Mouse (Mus musculus) neural tube, embryonic 12.5 days (tissue): Measurements from ENCODE around the gene Lrrc25. TPM values are rescaled to one million over a fixed set of nuclear protein-coding genes. Genes with fewer than 3 reads are reported as not detected.
A peak's percentile ranks its signal among the peaks of the same experiment; 100 is the strongest.

Source experiments
- ATAC-seq: fragments of 200-750 bp; cut with Nextera tagmentation; 2 replicates; pipeline ENCODE4 v1.8.0; 2017; ENCODE audit warnings: low read depth, mild to moderate bottlenecking, moderate TSS enrichment, moderate library complexity; ENCODE audit not compliant: low FRiP score
- H3K27ac ChIP-seq: fragments of 300-500 bp; sonication (generic); 2 replicates; pipeline ENCODE4 v1.5.1; 2016
- H3K27me3 ChIP-seq: fragments of 300-500 bp; sonication (generic); replicated peaks from 2 replicates; pipeline ENCODE4 v1.6.1; 2016; ENCODE audit warnings: mild to moderate bottlenecking
- H3K36me3 ChIP-seq: fragments of 300-500 bp; sonication (generic); 2 replicates; pipeline ENCODE4 v1.6.1; 2016; ENCODE audit warnings: mild to moderate bottlenecking
- H3K4me1 ChIP-seq: fragments of 300-500 bp; sonication (generic); 2 replicates; pipeline ENCODE4 v1.6.1; 2016
- H3K4me2 ChIP-seq: fragments of 300-500 bp; sonication (generic); replicated peaks from 2 replicates; pipeline ENCODE4 v1.6.1; 2016; ENCODE audit warnings: mild to moderate bottlenecking
- H3K4me3 ChIP-seq: fragments of 300-500 bp; sonication (generic); 2 replicates; pipeline ENCODE4 v1.5.1; 2016
- H3K9ac ChIP-seq: fragments of 300-500 bp; sonication (generic); 2 replicates; pipeline ENCODE4 v1.6.1; 2016; ENCODE audit warnings: mild to moderate bottlenecking
- H3K9me3 ChIP-seq: fragments of 300-500 bp; sonication (generic); 2 replicates; pipeline ENCODE4 v1.6.1; 2016; ENCODE audit warnings: mild to moderate bottlenecking
- WGBS: fragments of 180-500 bp; shearing (Covaris S2); methylation state at CpG from one replicate; pipeline ENCODE4 v1.1.7; 2016; 5-methylcytosine and 5-hydroxymethylcytosine counted together
- polyA plus RNA-seq: library from polyadenylated mRNA; unstranded; fragments of >200 nt; fragmentation: Nextera tagmentation; extraction: Ambion mirVana; gene quantifications from 2 replicates; pipeline ENCODE4 v1.2.1, GENCODE M21; 2016

Gene Lrrc25
- polyA plus RNA-seq, 1 experiment from 2014 or later = 1.3 TPM

DNA sequence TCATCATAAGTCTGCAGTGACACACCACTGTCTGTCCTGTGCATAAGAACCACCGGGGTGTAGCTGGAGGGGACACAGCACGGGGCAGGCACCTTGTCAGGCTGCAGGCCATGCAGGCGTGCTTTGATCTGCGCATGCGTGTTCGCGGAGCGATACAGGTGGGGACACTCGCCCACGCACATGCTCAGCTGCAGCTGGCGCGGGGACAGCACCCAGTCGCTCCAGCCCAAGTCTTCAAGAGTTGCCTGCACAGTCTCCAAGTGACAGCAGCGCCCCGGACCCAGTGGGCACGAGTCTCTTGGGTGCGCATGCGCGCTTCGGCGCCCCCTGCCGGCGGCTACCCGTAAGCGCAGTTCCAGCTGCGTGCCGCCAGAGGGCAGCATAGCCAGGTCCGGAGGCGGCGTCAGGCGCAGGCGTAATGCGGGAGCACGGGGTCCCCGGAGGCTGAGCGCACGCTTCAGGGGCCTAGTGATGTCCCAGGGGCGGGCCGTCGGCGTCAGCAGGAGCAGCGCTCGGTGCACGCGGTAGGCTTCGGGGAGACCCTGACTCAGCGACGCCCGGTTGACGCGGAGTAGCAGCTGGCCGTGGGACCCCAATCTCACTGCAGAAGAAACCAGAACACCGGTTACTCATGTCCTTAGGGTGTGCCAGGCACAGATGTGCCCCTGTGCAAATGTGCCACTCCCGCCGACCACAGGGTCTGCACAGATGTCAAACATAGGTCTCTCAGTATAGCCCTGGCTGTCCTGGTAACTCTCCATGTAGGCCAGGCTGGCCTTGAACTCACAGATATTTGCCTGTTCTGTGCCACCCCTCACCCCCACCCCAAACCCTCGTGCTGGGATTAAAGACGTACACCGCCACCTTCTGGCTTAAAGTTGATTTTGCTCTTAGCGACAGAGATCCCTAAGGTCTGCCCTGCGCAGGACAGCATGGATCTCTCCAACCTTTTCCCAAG, 13.9 kb downstream of the Lrrc25 start:
- ATAC-seq = peak; percentile 90
- 1% methylated on average over 60 of the region's 60 CpGs for WGBS
- peak overlapping the region; percentile 54 for H3K4me2 ChIP-seq

DNA sequence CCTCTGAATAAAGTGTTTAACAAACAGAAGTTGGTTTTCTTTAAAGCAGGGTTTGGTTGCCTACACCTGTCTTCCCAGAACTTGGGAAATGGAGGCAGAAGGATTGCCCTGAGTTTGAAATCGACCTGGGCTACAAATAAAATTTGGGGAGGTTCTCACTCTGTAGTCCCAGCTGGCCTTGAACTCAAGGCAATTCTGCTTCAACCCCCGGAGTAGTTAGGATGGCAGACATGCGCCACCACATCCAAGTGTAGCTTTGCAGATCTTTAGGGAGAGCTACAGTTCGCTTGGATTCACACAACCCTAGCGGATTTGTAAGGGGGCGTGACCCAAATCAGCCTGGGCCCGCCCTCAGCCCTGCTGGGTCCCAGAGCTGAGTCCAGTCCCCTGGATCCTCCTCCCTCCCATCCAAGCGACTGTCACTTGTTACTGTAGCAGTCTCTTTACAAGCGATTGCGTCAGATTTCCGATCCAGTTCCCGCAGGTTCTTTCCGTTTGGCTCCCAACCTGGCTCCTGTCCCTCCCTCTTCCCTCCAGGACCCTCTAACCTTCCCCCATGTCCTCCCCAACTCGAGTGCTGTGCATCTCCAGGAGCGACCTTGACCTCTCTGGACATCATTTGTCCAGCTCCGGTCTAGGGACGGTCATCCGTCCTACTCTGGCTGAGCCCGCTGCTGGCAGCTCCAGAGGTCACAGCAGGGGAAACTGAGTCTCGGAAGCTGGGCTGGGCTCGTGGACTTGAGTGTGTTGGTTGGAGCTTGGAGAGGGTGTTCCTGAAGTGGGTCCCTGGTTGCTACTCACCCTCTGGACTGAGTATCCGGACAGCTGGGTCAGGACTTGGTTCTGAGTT, 14.8 kb downstream of the Lrrc25 start:
- H3K27me3 ChIP-seq = peaks cover 7% of the 10 kb centered on the region; the same call in 1 of the 2 replicates
- H3K9ac ChIP-seq = no peak overlapping the region
- no peaks in the 10 kb centered on the region for H3K9me3 ChIP-seq
- H3K4me3 ChIP-seq = no peak overlapping the region
- H3K4me2 ChIP-seq = peak overlapping the region; percentile 54; the same call in 1 of the 2 replicates
- H3K36me3 ChIP-seq = no peaks in the 10 kb centered on the region
- no peak overlapping the region for H3K27ac ChIP-seq
- no peak for ATAC-seq
- 12% methylated on average over 22 of the region's 22 CpGs for WGBS
- H3K4me1 ChIP-seq = peaks cover 15% of the 10 kb centered on the region; the same call in 1 of the 2 replicates

More for the DNA sequence above, 13.9 kb downstream of the Lrrc25 start:
- peak overlapping the region; percentile 20; the same call in 1 of the 2 replicates for H3K27ac ChIP-seq
- H3K9ac ChIP-seq = peak overlapping the region; percentile 53
- H3K27me3 ChIP-seq = peaks cover 7% of the 10 kb centered on the region; the same call in 1 of the 2 replicates
- H3K36me3 ChIP-seq = no peaks in the 10 kb centered on the region
- H3K4me3 ChIP-seq = peak overlapping the region; percentile 31
- peaks cover 15% of the 10 kb centered on the region; the same call in 1 of the 2 replicates for H3K4me1 ChIP-seq
- no peaks in the 10 kb centered on the region for H3K9me3 ChIP-seq

DNA sequence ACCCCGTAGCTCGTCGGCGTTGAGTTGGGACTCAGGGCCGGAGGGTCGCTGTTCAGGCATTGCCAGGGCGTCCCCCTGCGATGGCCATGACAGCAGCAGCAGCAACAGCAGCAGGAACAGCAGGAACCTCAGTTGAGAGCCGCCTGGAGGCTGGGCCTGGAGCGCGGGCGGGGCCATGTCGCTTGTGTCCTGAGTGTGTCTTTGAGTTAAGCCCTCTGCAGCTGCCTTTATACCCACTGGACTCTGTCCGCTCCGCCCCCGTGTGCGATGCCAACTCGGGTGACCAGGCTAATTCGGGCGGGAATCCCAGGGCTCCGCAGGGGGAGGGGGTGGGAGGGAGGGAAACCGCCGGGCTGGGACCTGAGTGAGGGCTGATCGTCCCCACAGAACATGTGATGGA, 15.5 kb downstream of the Lrrc25 start:
- WGBS = 23% methylated on average over 24 of the region's 24 CpGs

DNA sequence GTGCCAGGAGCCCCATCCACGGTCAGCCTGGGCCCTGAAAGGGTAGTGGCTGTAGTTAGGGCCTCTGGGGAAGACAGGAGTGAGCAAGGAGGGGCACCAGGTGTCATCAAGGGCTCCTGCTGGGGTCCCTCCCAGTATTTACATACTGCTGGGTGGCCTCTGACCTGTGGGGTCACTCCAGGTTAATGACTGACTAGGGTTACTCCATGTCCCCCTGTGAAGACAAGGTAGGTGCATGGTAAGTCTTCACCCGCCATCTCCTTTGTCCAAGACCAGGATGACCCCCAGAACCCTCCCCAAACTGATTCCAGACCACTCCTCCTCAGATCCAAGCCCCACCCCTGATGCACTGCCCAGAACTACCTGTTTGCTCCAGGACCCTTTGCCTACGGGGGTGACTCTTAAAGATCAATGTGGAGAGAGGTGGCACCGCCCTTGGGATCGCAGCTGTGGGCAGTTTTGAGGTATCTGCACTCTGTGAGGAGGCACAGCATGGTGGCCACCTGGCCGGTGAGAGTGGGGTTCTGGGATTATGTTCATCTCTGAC, 16.5 kb downstream of the Lrrc25 start, which contains the start of gene Gdf15:
Gdf15 (minus strand) TSS at position 111 of the 547 bp plus-strand sequence.
- Histone ChIP-seq H3K9me3 (no peaks in the 10 kb centered on the region), H3K9ac (0 out of 2 replicates have a peak within 1 kb of the TSS, but pooled peaks have one; percentile 10), H3K27me3 (peaks cover 7% of the 10 kb centered on the region; the same call in 1 of the 2 replicates), H3K27ac (no peak within 1 kb of the TSS), H3K4me2 (0 out of 2 replicates have a peak within 1 kb of the TSS, but pooled peaks have one; percentile 15), H3K4me3 (no peak within 1 kb of the TSS), H3K36me3 (no peaks in the 10 kb centered on the region), H3K4me1 (peaks cover 15% of the 10 kb centered on the region; the same call in 1 of the 2 replicates)
- 69% methylated on average over 6 of the region's 6 CpGs for WGBS
- no peak for ATAC-seq

More for the DNA sequence above, 15.5 kb downstream of the Lrrc25 start:
- no peak for ATAC-seq
- Histone ChIP-seq H3K27me3 (peaks cover 7% of the 10 kb centered on the region; the same call in 1 of the 2 replicates), H3K4me3 (no peak overlapping the region), H3K36me3 (no peaks in the 10 kb centered on the region), H3K9me3 (no peaks in the 10 kb centered on the region), H3K9ac (0 out of 2 replicates have a peak overlapping the region, but pooled peaks have one; percentile 10), H3K27ac (no peak overlapping the region), H3K4me1 (peaks cover 15% of the 10 kb centered on the region; the same call in 1 of the 2 replicates), H3K4me2 (0 out of 2 replicates have a peak overlapping the region, but pooled peaks have one; percentile 15)

DNA sequence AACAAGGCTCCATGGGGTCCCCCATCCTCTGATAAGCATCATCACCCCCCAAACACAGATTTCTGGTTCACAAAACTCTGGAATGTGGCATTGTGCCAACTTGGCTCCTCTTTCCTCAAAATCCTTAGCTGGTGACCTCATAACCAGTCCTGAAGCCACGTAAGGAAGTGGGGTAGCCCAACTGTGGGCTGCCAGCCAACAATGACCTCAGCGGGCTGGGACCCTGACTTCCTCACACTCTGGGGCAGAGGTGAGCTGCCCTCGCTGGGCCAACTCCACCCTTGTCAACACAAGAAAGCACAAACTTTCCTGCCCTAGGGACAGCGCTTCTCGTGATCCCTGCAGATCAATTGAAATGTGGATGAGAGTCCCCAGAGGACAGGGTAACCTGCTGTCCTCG, 18.1 kb downstream of the Lrrc25 start:
- no peak overlapping the region for H3K9ac ChIP-seq
- H3K4me1 ChIP-seq = peaks cover 14% of the 10 kb centered on the region; the same call in 1 of the 2 replicates
- no peak for ATAC-seq
- H3K4me2 ChIP-seq = no peak overlapping the region
- no peaks in the 10 kb centered on the region for H3K9me3 ChIP-seq
- no peak overlapping the region for H3K27ac ChIP-seq
- WGBS = 67% methylated on average over 6 of the region's 6 CpGs
- no peaks in the 10 kb centered on the region for H3K36me3 ChIP-seq
- no peak overlapping the region for H3K4me3 ChIP-seq
- peaks cover 7% of the 10 kb centered on the region; the same call in 1 of the 2 replicates for H3K27me3 ChIP-seq

DNA sequence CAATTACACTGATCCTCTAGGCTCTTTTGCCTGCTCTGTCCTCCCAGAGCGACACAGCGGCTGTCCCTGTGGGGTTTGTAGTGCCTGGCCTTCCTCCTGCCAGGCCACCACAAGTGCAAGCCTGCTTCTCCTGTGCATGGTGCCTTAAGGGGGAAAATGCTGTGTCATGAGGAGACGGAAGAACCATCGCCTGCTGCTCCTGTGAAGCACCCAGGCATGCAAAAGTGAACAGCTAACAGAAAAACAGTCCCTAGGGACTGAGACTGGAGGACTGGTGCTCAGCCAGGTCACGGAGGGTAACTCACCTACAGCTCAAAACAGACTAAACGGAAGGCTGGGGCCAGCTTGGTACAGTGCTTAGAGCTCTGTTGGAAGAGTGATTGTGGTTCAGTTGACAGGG, 19.6 kb downstream of the Lrrc25 start:
- Histone ChIP-seq H3K27me3 (peaks cover 7% of the 10 kb centered on the region; the same call in 1 of the 2 replicates), H3K4me2 (no peak overlapping the region), H3K36me3 (no peaks in the 10 kb centered on the region), H3K27ac (no peak overlapping the region), H3K9ac (no peak overlapping the region), H3K4me1 (0 out of 2 replicates have a peak, but pooled peaks cover 3% of the 10 kb centered on the region), H3K4me3 (no peak overlapping the region), H3K9me3 (no peaks in the 10 kb centered on the region)
- no peak for ATAC-seq
- WGBS = 83% methylated on average over 6 of the region's 6 CpGs

DNA sequence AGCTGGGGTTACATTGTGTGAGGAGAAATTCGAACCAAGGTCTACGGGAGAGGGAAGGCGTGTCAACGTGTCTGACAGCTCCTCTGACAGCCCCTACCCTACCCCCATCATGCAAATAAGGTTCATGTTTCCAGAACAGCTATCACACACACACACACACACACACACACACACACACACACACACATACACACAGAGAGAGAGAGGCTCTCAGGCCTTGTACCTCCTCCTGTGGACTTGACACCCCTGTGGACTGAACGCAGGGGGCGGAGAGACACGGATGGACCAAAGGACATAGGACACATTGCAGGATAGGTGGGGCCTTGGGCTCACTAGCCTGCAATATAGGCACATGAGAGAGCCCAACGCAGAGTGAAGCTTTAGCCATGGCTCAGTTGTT, 20.9 kb downstream of the Lrrc25 start:
- ATAC-seq = no peak
- Histone ChIP-seq H3K36me3 (no peaks in the 10 kb centered on the region), H3K9ac (no peak overlapping the region), H3K4me2 (no peak overlapping the region), H3K27ac (no peak overlapping the region), H3K4me1 (no peaks in the 10 kb centered on the region), H3K4me3 (no peak overlapping the region), H3K9me3 (no peaks in the 10 kb centered on the region), H3K27me3 (no peaks in the 10 kb centered on the region; the same call in 1 of the 2 replicates)
- 67% methylated on average over 8 of the region's 8 CpGs for WGBS

DNA sequence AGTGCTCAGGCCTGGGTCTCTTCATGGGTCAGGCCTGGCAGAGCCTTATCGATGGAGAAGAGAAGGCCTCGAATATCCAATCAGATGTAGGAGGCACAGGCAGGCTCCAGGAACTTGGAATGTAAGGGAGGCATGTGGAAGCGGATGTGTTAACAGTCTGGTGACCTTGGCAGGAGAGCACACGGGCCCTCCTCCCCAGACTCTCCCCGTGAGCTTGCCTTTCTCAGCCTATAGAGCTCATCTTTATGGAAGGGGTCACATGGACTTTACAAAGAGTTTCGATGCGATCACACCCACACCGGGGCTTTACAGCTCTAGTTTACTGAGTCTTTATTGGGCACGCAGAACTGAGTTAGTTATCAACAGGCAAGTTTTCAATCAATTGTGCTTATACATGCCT, 22.8 kb downstream of the Lrrc25 start:
- Histone ChIP-seq H3K27ac (no peak overlapping the region), H3K36me3 (no peaks in the 10 kb centered on the region), H3K27me3 (no peaks in the 10 kb centered on the region), H3K4me1 (no peaks in the 10 kb centered on the region), H3K4me2 (no peak overlapping the region), H3K9ac (no peak overlapping the region), H3K9me3 (no peaks in the 10 kb centered on the region), H3K4me3 (no peak overlapping the region)
- ATAC-seq = no peak
- WGBS = 69% methylated on average over 9 of the region's 9 CpGs

DNA sequence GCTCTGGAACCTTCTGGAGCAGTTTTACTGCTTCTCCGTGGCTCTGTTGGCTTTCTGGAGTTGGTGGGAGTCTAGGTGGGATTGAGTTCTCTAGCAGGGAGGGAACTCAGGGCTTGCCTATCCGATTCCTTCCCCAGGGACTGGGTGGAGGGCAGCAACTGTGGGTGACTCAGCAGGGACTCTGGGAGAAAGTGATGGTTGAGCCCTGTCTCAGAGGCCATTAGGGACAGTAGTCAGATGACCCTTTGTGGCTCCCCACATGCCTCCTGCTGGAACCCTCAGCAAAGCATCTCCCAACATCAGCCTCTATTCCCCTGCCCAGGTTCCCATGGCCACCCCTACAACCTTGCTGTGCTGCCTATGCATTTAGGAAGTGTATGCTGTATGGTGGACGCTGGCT, 27.1 kb downstream of the Lrrc25 start:
- 66% methylated on average over 3 of the region's 3 CpGs for WGBS
- no peaks in the 10 kb centered on the region for H3K27me3 ChIP-seq
- H3K9ac ChIP-seq = no peak overlapping the region
- H3K27ac ChIP-seq = no peak overlapping the region
- H3K4me2 ChIP-seq = no peak overlapping the region
- no peak for ATAC-seq
- no peak overlapping the region for H3K4me3 ChIP-seq
- no peaks in the 10 kb centered on the region for H3K9me3 ChIP-seq
- no peaks in the 10 kb centered on the region for H3K36me3 ChIP-seq
- H3K4me1 ChIP-seq = peaks cover 29% of the 10 kb centered on the region

DNA sequence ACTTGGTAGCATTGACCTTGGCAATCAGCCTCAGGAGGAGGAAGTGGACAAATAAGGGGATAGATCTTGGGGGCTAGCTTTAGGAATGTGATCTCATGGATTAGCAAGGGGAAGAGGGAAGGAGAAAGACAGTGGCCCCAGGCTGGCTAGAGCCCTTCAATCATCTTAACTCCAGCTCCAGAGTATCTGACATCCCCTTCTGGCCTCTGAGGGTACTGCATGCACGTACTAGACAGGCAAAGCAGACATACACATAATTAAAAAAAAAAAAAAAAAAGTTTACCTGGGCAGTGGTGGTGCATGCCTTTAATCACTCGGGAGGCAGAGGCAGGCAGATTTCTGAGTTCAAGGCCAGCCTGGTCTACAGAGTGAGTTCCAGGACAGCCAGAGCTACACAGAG, 28.1 kb downstream of the Lrrc25 start:
- Histone ChIP-seq H3K9me3 (no peaks in the 10 kb centered on the region), H3K36me3 (0 out of 2 replicates have a peak, but pooled peaks cover 3% of the 10 kb centered on the region), H3K4me2 (no peak overlapping the region), H3K9ac (no peak overlapping the region), H3K4me3 (no peak overlapping the region), H3K4me1 (peaks cover 39% of the 10 kb centered on the region), H3K27ac (no peak overlapping the region), H3K27me3 (no peaks in the 10 kb centered on the region)
- no peak for ATAC-seq
- 88% methylated on average over 2 of the region's 2 CpGs for WGBS

DNA sequence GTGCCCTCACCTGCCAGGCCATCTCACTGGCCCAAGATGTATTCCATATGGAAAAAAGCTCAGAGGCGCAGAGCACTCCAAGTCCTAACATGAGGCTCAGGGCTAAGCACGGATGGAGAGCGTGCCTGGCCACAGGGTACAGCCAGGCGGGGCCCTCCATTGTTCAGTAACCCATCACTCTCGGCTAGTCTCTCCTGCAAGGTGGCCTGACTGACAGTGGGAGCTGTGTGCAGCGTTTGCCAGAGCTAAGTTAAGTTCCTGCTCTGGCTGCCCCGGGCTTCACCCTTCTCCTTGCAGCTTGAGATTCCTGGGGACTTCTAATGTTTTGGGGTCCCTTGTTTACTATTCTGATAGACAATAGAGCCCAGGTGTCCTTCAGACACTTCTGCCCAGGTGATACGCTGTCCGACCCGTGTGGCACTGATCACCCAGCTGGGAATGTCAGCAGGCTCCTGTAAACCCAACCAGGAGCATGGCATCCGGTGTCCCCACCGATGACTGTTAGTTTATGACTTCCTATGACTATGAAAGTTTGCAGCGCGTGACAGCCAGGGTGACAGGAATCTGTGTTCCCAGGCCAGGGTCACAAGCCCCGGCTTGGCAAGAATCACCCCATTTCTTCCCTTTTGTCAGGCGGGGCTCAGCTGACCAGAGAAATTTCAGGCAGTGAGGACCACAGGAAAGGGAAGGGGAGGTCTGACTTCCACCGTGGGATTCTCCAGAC, 29.7 kb downstream of the Lrrc25 start:
- no peak overlapping the region for H3K4me2 ChIP-seq
- ATAC-seq = no peak
- H3K27me3 ChIP-seq = no peaks in the 10 kb centered on the region
- no peak overlapping the region for H3K4me3 ChIP-seq
- H3K9me3 ChIP-seq = no peaks in the 10 kb centered on the region
- peaks cover 55% of the 10 kb centered on the region for H3K4me1 ChIP-seq
- peaks cover 12% of the 10 kb centered on the region for H3K36me3 ChIP-seq
- H3K27ac ChIP-seq = no peak overlapping the region; the same call in 1 of the 2 replicates
- no peak overlapping the region for H3K9ac ChIP-seq
- WGBS = 55% methylated on average over 17 of the region's 17 CpGs
